Mouse (Mus musculus): ENCODE data around the gene Med12l.

DNA sequence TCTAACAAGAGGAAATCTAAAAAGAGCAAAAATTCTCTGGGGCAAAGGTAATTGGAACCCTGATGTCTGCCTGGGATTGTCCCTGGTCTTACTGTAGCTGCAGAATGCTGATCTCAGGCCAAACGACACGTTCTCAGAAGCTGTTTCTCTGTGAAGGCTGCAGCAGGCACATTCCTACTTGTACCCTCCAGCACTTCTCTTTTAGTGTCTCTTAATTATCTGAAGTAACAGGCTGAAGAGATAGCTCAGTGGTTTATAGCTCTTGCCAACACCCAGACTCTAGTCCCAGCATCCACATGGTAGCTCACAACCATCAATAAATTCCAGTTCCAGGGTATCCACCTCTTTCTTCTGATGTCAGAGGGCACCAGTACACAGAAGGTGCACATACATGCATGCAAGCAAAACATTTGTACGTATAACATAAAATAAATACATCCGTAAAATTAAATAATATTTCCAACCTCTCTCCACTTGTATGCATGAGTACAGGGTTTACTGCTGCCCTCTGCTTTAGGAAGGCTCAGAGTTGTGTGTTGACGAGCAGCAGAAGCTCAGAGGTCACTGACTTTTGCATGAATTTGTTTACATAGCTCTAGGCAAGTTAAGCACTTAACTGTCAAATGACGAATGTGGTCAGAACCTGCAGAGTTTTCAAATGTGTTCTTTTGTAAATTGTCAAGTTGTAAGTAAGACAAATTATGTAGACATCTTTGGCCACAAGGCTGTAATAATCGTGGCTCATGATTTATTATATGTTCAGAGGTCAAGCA is 120.3 kb downstream of the Med12l start:
- TF ChIP-seq CTCF (IDR thresholded peaks at IDR 0.05) (no peak), POLR2A (IDR thresholded peaks at IDR 0.05; ENCODE audit: insufficient read depth, low read depth, low read length) (no peak), EP300 (IDR thresholded peaks at IDR 0.05; ENCODE audit: insufficient read depth, low read depth, low read length) (no peak)

All from heart, adult 2 months (tissue).